Mouse (Mus musculus) CD4-positive naive resting alpha-beta T cell, adult 57 days (primary cell): Measurements from ENCODE around the gene Smad9. TPM values are rescaled to one million over a fixed set of nuclear protein-coding genes. Genes with fewer than 3 reads are reported as not detected.

Experiments used
- total RNA-seq: library from RNA; stranded (reverse); gene quantifications from one replicate; pipeline ENCODE4 v1.2.4, GENCODE M21; 2023

Smad9 gene
- total RNA-seq = not detected

DNA sequence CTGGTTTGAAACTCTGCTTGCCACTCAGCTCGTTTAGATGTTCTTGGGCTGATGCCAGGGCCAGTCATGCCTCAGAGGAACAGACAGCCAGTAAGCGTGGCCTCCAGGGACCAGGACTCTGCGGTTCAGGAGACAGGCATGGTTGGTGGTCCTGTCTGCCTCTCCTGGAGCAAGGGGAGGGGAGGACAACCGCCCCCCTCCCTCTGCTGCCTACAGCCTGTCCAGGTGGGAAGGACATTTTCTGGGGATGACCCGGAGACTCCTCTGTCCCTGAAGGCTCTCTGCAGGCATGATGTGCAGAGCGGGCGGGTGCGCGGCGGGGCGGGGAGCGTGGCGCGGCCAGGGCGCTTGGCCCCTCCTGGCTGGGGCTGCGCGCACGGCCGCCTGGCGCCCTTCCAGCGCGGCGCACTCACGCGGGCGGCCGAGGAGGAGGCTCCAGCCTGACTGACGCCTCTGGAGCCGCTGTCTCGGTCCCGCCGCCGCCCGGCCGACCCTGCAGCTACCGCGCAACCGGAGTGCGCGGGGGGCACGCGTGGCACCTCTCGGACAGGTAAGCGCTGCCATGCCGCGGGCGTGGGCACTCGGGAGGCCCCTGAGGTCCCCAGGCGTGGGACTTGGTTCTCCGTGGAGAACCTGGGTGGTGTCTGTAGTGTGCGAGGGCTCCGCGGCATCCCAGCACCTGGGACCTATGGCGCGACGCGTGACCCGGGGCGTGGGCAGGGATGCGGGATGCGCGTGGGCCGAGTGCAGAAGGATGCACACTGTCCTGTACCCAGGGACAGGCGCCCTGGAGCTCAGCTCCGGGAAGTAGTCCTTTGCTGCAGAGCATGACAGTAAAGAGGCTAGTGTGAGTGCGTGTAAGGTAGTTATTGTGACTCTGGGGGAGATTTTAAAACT is at the start of gene Smad9:
Smad9 (plus strand) TSS at position 438 of the 897 bp plus-strand sequence.

GRCm38 (mm10) chr3:54714253-54714652 is 41.1 kb upstream of the Smad9 start, which contains the start of gene Gm21958:
Gene Gm21958, minus strand, starts transcription at chr3:54714353.

GRCm38 (mm10) chr3:54735247-54736046 is 19.9 kb upstream of the Smad9 start, which contains the start of the genes Exosc8 and Alg5:
Gene Exosc8, minus strand, starts transcription at chr3:54735393.
Gene Alg5, plus strand, starts transcription at chr3:54735539.

GRCm38 (mm10) chr3:54807666-54808217 is 52.4 kb downstream of the Smad9 start, which contains the start of gene Rfxap:
Gene Rfxap, minus strand, starts transcription at chr3:54807791.

Other genes with a start within 250 kb of the Smad9 start
- 135 TPM for gene Supt20, start 62.8 kb upstream of the Smad9 start, total RNA-seq
- gene Gm21958, start 41.2 kb upstream of the Smad9 start, total RNA-seq = not detected
- gene Exosc8, start 20.2 kb upstream of the Smad9 start, total RNA-seq = 121 TPM
- 27.2 TPM for gene Alg5, start 20.0 kb upstream of the Smad9 start, total RNA-seq
- gene Rfxap, start 52.2 kb downstream of the Smad9 start, total RNA-seq = 32.3 TPM
- gene Sertm1, start 160.3 kb downstream of the Smad9 start, total RNA-seq = not detected